Mouse (Mus musculus) hindbrain, embryonic 12.5 days (tissue): ENCODE data around the gene Spen. TPM values are rescaled to one million over a fixed set of nuclear protein-coding genes. Genes with fewer than 3 reads are reported as not detected.

ENCODE experiments used
- ATAC-seq: fragments of 200-750 bp; cut with Nextera tagmentation; 2 replicates; pipeline ENCODE4 v1.8.0; 2017; ENCODE audit warnings: moderate TSS enrichment; ENCODE audit not compliant: low FRiP score
- H3K27ac ChIP-seq: fragments of 300-500 bp; sonication (generic); 2 replicates; pipeline ENCODE4 v1.5.1; 2016; ENCODE audit warnings: mild to moderate bottlenecking
- H3K27me3 ChIP-seq: fragments of 300-500 bp; sonication (generic); 2 replicates; pipeline ENCODE4 v1.6.1; 2016; ENCODE audit warnings: mild to moderate bottlenecking
- H3K36me3 ChIP-seq: fragments of 300-500 bp; sonication (generic); 2 replicates; pipeline ENCODE4 v1.6.1; 2016; ENCODE audit warnings: mild to moderate bottlenecking
- H3K4me1 ChIP-seq: fragments of 300-500 bp; sonication (generic); 2 replicates; pipeline ENCODE4 v1.6.1; 2016
- H3K4me2 ChIP-seq: fragments of 300-500 bp; sonication (generic); replicated peaks from 2 replicates; pipeline ENCODE4 v1.6.1; 2016; ENCODE audit warnings: mild to moderate bottlenecking
- H3K4me3 ChIP-seq: fragments of 300-500 bp; sonication (generic); 2 replicates; pipeline ENCODE4 v1.5.1; 2016; ENCODE audit warnings: mild to moderate bottlenecking
- H3K9ac ChIP-seq: fragments of 300-500 bp; sonication (generic); 2 replicates; pipeline ENCODE4 v1.6.1; 2016; ENCODE audit warnings: mild to moderate bottlenecking, moderate library complexity
- H3K9me3 ChIP-seq: fragments of 300-500 bp; sonication (generic); replicated peaks from 2 replicates; pipeline ENCODE4 v1.6.1; 2016; ENCODE audit warnings: mild to moderate bottlenecking
- WGBS: fragments of 180-500 bp; shearing (Covaris S2); methylation state at CpG from one replicate; pipeline ENCODE4 v1.1.7; 2016; 5-methylcytosine and 5-hydroxymethylcytosine counted together
- polyA plus RNA-seq: library from polyadenylated mRNA; unstranded; fragments of >200 nt; fragmentation: Nextera tagmentation; extraction: Ambion mirVana; gene quantifications from 2 replicates; pipeline ENCODE4 v1.2.1, GENCODE M21; 2016

The Spen gene
- polyA plus RNA-seq, 1 experiment from 2014 or later: 21.7 TPM

DNA sequence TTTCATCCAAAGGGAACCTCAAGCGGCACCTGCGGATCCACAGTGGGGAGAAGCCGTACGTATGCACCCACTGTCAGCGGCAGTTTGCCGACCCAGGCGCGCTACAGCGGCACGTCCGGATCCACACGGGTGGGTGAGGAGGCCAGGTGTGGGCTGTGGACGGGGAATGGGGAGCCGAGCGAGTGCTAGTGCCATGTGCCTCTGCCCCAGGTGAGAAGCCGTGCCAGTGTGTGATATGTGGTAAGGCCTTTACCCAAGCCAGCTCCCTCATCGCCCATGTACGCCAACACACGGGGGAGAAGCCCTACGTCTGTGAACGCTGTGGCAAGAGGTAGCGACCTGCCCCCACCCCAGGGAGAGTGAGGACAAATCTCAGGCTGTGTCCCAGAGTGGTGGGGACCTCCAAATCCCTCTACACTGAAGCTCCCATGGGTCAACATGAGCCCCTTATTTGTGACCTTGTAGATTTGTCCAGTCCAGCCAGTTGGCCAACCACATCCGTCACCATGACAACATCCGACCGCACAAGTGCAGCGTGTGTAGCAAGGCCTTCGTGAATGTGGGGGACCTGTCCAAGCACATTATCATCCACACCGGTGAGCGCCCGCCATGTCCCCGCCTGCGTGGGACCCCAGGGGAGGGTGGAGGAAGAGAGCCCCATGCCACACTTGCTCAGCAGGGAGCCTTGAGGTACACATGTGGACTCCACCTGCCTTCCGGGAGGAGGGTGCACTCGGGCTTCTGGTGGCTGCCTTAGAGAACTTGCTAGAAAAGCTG lies 72.7 kb downstream of the Spen start:
- 90% methylated on average over 34 of the region's 34 CpGs for WGBS
- H3K36me3 ChIP-seq: peaks cover 90% of the 10 kb centered on the region
- no peaks in the 10 kb centered on the region for H3K9me3 ChIP-seq

DNA sequence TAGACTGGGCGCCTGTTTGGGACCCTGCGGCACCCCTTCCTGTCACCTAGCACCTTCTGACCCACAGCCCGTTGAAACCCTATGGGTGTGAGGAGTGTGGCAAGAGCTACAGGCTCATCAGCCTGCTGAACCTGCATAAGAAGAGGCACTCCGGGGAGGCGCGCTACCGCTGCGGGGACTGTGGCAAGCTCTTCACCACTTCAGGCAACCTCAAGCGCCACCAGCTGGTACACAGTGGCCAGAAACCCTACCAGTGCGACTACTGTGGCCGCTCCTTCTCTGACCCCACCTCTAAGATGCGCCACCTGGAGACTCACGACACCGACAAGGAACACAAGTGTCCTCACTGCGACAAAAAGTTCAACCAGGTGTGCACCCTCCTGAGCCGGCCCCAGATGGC lies 73.7 kb downstream of the Spen start:
- WGBS: 81% methylated on average over 16 of the region's 16 CpGs
- Histone ChIP-seq H3K27me3 (no peaks in the 10 kb centered on the region), H3K9me3 (no peaks in the 10 kb centered on the region), H3K9ac (no peak overlapping the region), H3K4me2 (no peak overlapping the region), H3K36me3 (peaks cover 84% of the 10 kb centered on the region), H3K4me3 (no peak overlapping the region), H3K27ac (no peak overlapping the region), H3K4me1 (peaks cover 7% of the 10 kb centered on the region)
- no peak for ATAC-seq

More for the DNA sequence above, 72.7 kb downstream of the Spen start:
- no peak overlapping the region for H3K27ac ChIP-seq
- H3K4me3 ChIP-seq: no peak overlapping the region
- no peaks in the 10 kb centered on the region for H3K27me3 ChIP-seq
- no peak overlapping the region for H3K9ac ChIP-seq
- no peak for ATAC-seq
- H3K4me1 ChIP-seq: peaks cover 7% of the 10 kb centered on the region
- no peak overlapping the region for H3K4me2 ChIP-seq

GRCm38 (mm10) chr4:141463472-141463871 lies 74.9 kb downstream of the Spen start:
- 84% methylated on average over 14 of the region's 14 CpGs for WGBS

GRCm38 (mm10) chr4:141461576-141461975 lies 76.8 kb downstream of the Spen start:
- Histone ChIP-seq H3K4me3 (no peak overlapping the region), H3K9ac (no peak overlapping the region), H3K4me2 (no peak overlapping the region), H3K27me3 (no peaks in the 10 kb centered on the region), H3K36me3 (peaks cover 54% of the 10 kb centered on the region), H3K27ac (no peak overlapping the region), H3K4me1 (peaks cover 26% of the 10 kb centered on the region), H3K9me3 (no peaks in the 10 kb centered on the region)
- ATAC-seq: no peak
- WGBS: 90% methylated on average over 12 of the region's 12 CpGs

More at GRCm38 (mm10) chr4:141463472-141463871, 74.9 kb downstream of the Spen start:
- no peak for ATAC-seq
- Histone ChIP-seq H3K27me3 (no peaks in the 10 kb centered on the region), H3K4me3 (no peak overlapping the region), H3K9me3 (no peaks in the 10 kb centered on the region), H3K9ac (no peak overlapping the region), H3K36me3 (peaks cover 72% of the 10 kb centered on the region), H3K4me1 (peaks cover 19% of the 10 kb centered on the region), H3K4me2 (no peak overlapping the region), H3K27ac (no peak overlapping the region)

DNA sequence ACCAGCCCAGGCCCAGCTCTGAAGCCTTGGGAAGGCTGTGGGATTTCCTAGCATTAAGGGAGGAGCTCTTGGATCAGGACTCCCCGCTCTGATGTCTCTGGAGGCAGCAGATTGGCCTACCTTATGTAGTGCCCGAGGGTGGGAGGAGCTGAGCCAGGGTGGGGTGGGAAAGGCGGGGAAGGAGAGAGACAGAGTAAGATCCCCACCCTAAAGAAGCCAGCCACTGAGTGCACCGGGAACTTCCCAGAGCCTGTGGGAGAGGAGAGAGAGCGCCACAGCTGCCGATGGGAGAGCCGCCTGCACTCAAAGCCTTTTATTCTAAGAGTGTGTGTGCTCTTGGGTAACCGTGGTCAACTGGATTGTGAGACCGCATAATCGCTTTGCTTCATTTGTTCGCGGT lies 77.3 kb downstream of the Spen start:
- Histone ChIP-seq H3K27ac (no peak overlapping the region), H3K27me3 (no peaks in the 10 kb centered on the region), H3K4me3 (no peak overlapping the region), H3K9ac (no peak overlapping the region), H3K36me3 (peaks cover 53% of the 10 kb centered on the region), H3K4me2 (no peak overlapping the region), H3K4me1 (peaks cover 26% of the 10 kb centered on the region), H3K9me3 (no peaks in the 10 kb centered on the region)
- 58% methylated on average over 12 of the region's 12 CpGs for WGBS
- ATAC-seq: peak; percentile 36; the same call in 1 of the 2 replicates

DNA sequence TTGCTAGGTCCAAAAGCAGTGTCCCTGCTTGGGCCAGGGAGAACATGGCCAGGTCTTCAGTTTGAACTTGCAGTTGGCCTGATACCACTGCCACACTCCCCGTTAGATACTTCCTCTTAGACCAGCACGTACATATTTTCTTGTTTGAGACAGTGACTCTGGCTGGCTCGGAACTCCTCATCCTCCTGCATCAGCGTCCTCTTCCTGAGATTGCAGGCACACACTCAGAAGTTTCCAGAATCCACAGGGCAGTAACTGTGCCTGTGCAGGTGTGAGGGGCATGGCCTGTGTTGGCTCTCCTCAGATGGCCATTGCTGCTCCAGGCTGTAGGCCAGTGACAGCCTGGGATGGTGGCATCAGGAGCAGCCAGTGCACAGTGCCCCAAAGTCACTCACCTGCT lies 77.9 kb downstream of the Spen start:
- H3K4me1 ChIP-seq: peaks cover 30% of the 10 kb centered on the region
- 91% methylated on average over 4 of the region's 4 CpGs for WGBS
- H3K4me3 ChIP-seq: no peak overlapping the region
- H3K9me3 ChIP-seq: no peaks in the 10 kb centered on the region
- peaks cover 51% of the 10 kb centered on the region for H3K36me3 ChIP-seq
- H3K9ac ChIP-seq: no peak overlapping the region
- no peaks in the 10 kb centered on the region for H3K27me3 ChIP-seq
- H3K4me2 ChIP-seq: no peak overlapping the region
- ATAC-seq: no peak
- no peak overlapping the region for H3K27ac ChIP-seq

DNA sequence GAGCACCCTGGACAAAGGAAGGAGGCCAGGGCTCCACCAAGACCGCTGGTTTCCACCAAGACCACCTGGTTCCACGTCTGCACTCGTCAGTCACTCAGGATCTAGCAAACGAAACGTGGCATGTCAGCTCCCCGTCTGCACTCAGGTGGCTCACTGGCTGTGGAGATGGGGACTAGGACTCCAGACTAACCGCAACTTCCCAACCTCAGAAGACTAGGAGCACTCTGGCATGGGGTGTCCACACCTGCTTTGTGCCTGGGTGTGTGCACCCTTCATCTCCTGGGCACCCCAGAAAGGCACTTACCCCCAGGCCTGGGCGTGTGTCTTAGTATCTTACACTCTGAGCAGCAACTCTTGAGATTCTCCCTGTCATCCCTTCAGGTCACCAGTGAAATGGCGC lies 78.6 kb downstream of the Spen start:
- no peaks in the 10 kb centered on the region for H3K9me3 ChIP-seq
- H3K4me1 ChIP-seq: peaks cover 36% of the 10 kb centered on the region
- no peak for ATAC-seq
- peaks cover 48% of the 10 kb centered on the region for H3K36me3 ChIP-seq
- 89% methylated on average over 9 of the region's 9 CpGs for WGBS
- H3K27ac ChIP-seq: no peak overlapping the region
- H3K4me3 ChIP-seq: no peak overlapping the region
- H3K27me3 ChIP-seq: no peaks in the 10 kb centered on the region
- H3K9ac ChIP-seq: no peak overlapping the region
- H3K4me2 ChIP-seq: no peak overlapping the region

DNA sequence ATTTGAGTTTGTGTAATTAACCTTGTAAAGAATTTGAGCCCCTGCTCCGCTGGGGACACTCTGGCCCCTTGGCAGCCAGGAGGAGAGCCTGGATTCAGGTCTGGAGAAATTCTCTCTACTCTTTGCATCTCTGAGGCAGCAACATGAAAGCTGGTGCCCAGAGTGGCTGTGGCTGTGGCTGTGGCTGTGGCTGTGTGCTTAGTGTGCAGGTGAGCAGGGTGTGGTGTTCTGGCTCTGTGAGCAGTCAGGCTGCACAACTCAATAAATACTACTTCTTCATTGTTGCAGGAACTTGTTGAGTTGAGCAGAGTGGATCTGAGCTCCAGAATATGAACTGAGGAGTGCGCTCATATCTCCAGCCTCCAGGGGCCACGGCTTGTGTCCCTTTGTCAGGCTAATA lies 79.5 kb downstream of the Spen start:
- Histone ChIP-seq H3K9me3 (no peaks in the 10 kb centered on the region), H3K4me3 (no peak overlapping the region), H3K27me3 (no peaks in the 10 kb centered on the region), H3K4me2 (no peak overlapping the region), H3K27ac (no peak overlapping the region), H3K9ac (no peak overlapping the region), H3K36me3 (peaks cover 44% of the 10 kb centered on the region), H3K4me1 (peaks cover 36% of the 10 kb centered on the region)
- ATAC-seq: no peak
- WGBS: 63% methylated on average over 3 of the region's 3 CpGs

DNA sequence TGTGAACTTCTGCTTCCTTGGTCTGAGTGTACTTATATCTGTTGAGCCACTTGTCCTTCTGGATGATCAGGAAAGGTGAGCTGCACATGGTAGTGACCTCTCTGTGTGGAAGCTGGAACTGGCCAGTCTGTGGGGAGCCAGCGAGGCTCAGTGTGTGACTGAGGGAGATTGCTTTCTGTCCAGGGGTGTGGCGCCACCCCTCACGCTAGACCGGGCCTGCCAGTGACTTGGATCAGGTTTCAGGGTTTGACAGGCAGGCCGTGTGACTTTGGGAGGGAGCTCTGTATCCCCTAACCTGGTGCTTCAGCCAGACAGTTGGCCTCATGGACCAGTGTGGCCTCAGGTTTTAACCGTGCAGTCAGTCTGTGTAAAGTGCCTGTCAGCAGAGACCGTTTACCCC lies 80.2 kb downstream of the Spen start:
- Histone ChIP-seq H3K27me3 (no peaks in the 10 kb centered on the region), H3K36me3 (peaks cover 43% of the 10 kb centered on the region), H3K9ac (0 out of 2 replicates have a peak overlapping the region, but pooled peaks have one; percentile 32), H3K27ac (peak overlapping the region; percentile 44; the same call in 1 of the 2 replicates), H3K9me3 (no peaks in the 10 kb centered on the region), H3K4me2 (no peak overlapping the region), H3K4me3 (no peak overlapping the region), H3K4me1 (peaks cover 37% of the 10 kb centered on the region)
- 0 out of 2 replicates have a peak, but pooled peaks have one; percentile 42 for ATAC-seq
- WGBS: 11% methylated on average over 7 of the region's 7 CpGs

DNA sequence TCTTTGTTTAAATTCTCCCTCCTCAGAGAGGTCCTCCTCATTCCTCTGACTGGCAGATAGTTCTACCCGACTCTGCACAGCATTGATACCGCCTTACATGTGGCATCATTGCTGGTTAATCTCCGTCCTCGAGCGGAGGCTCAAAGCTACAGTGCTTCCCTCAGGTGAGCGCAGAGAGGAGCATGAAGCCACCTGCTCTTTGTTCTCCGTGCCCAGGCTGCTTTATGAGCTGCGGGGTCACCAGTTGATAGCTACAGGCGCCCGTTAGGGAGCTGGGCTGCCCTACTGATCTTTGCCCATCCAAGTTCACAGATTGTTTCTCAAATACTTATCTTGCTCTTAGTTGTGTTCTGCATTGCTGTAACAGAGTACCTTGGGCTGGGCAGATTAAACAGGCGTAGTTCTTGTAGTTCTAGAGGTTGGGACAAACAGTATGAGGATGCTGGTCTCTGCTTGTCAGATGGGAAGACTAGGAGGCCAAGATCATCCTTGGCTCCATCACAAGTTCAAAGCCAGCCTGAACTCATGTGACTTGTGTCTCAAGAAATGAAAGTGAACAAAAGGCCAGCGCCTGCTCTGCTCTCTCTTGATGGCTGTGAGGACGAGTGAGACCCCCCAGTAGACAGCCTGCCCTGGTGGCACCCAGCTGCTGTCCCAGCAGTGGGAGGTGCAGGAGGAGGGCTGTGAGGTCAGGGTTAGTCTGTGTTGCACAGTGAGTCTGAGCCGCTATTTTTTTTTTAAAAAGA lies 82.0 kb downstream of the Spen start:
- Histone ChIP-seq H3K4me3 (no peak overlapping the region), H3K27me3 (no peaks in the 10 kb centered on the region), H3K27ac (no peak overlapping the region), H3K4me2 (no peak overlapping the region), H3K9ac (no peak overlapping the region), H3K36me3 (peaks cover 43% of the 10 kb centered on the region), H3K9me3 (no peaks in the 10 kb centered on the region), H3K4me1 (peaks cover 36% of the 10 kb centered on the region)
- WGBS: 93% methylated on average over 14 of the region's 14 CpGs
- ATAC-seq: no peak

GRCm38 (mm10) chr4:141455526-141455925 lies 82.9 kb downstream of the Spen start:
- Histone ChIP-seq H3K36me3 (peaks cover 44% of the 10 kb centered on the region), H3K27ac (no peak overlapping the region), H3K4me1 (peaks cover 30% of the 10 kb centered on the region), H3K9ac (no peak overlapping the region), H3K27me3 (no peaks in the 10 kb centered on the region), H3K9me3 (no peaks in the 10 kb centered on the region), H3K4me3 (no peak overlapping the region), H3K4me2 (no peak overlapping the region)
- ATAC-seq: no peak
- 66% methylated on average over 4 of the region's 4 CpGs for WGBS

DNA sequence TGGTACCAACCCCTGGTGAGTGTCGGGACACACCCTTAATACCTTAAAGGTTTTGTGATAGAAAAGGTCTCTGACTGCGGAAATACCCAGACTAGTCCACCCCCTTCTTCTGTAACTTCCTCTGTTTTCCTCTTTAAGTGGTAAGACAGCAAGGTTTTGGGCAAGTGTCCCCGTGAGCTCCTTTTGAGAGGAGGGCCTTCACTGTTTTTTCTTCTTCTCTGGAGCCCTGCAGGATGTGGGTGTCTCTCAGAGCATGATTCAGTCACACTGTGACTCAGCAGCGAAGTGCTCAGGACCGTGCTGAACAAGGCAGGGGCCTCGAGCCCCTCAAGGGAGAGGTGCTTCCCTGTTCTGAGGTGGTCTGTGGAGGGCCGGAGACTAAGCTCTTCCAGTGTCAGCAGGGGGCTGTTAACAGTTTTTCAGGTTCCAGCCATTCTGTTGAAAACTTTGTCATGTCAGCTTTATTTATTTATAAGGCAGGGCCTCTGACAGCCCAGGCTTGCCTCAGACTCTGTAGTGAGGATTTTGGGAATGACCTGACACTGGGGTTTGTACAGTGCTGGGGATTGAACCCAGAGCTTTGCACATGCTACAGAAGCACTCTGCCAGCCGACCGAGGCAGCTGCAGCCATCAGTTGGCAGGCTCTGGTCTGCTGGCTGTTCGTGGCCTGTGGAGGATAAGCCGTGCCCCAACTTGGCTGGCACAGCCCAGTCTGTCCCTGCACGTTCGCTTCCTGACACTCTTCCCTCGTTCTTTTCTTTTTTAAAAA lies 83.6 kb downstream of the Spen start:
- WGBS: 83% methylated on average over 14 of the region's 14 CpGs
- Histone ChIP-seq H3K4me1 (peaks cover 30% of the 10 kb centered on the region), H3K9me3 (no peaks in the 10 kb centered on the region), H3K4me2 (no peak overlapping the region), H3K9ac (no peak overlapping the region), H3K4me3 (no peak overlapping the region), H3K27me3 (no peaks in the 10 kb centered on the region), H3K27ac (no peak overlapping the region), H3K36me3 (peaks cover 48% of the 10 kb centered on the region)
- no peak for ATAC-seq
